Mouse (Mus musculus): ENCODE measurements around the gene Trak2.
"Not testable (repeated sequence)": the region's sequence is repeated elsewhere in the genome, so short reads cannot be mapped to it uniquely, and the experiment has no call there.

The Trak2 gene

DNA sequence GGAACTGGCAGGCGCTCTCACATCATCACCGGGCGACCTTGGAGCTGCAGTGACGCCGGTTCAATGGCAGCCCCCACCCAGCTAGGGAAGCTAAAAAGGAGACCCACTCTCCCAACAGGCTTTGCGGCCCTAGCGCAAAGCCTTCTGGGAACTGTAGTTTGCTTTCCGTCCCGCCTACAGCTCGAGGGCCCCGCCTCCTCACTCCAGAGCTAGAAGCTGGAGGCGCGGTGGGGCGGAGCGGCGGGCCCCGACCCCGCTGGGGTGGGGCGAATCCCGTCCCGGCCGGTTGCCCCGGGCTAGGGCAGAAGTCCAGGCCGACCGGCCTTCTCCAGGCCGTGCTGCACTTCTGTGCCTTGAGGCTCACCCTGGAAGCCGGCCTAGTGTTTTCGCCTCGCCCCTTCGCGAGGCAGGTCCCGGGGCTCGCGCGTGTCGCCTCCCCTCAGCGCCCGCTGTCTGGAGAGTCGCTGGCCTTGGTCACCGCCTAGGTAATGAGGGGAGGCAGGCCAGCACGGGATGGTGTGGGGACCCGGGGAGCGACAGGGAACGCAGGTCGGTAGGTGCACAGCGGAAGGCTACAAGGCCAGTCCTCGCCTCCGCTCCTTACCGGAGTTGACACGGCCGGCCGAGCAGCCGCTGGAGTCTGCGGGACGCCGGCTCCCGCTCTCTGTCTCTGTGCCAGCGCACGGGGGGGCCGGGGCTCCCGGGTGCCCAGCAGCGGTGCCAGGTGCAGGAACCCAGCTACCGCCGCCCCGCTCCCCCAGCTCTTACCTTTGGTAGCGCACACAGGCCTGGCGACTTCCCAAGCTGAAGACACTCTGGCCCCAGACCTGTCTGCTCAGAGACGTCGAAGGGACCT is at the start of gene Trak2, which contains the start of gene Stradb:
Gene Trak2, minus strand, starts transcription at position 65 of the 856 bp plus-strand sequence.
Gene Stradb, plus strand, starts transcription at position 157 of the 856 bp plus-strand sequence.
- DNase-seq (ENCODE audit: low spot score in 2 of 2): peak; percentile 91 to 96

DNA sequence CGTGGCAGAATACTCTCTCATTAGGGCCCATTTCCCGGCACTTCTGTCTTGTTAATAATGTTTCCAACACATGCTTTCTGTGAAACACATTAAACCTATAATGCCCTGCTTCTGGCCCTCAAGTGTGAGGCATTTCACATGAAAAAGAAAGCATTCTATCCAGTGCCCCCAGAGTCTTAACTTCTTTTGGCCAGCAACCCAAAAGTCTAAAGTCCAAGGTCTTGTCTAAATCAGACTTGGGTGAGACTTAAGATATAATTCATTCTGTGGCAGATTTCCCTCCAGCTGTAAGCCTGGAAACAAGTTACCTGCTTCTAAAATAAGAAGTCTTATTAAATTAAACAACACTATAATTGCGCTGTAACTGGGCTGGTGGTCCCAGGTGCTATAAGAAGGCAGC is 48.3 kb upstream of the Trak2 start:
- DNase-seq (ENCODE audit: low spot score in 2 of 2): no peak

DNA sequence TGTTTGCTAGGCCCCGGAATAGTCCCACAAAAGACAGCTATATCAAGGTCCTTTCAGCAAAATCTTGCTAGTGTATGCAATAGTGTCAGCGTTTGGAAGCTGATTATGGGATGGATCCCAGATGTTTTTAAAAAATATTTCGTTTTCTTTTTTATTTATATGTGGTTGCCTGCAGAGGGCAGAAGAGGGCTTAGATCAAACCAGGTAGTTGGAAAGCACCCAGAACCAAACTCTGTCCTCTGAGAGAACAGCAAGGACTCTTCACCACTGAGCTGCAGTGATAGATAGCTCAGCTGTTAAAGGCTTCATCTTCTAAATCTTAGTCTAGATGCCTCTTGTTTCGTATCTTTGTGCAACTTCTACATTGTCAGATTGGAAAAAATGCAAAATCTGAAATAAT is 36.0 kb upstream of the Trak2 start:
- no peak for DNase-seq (ENCODE audit: low spot score in 2 of 2)

GRCm38 (mm10) chr1:58995313-58995712 is 22.1 kb upstream of the Trak2 start:
- DNase-seq (ENCODE audit: low spot score in 2 of 2): no peak

DNA sequence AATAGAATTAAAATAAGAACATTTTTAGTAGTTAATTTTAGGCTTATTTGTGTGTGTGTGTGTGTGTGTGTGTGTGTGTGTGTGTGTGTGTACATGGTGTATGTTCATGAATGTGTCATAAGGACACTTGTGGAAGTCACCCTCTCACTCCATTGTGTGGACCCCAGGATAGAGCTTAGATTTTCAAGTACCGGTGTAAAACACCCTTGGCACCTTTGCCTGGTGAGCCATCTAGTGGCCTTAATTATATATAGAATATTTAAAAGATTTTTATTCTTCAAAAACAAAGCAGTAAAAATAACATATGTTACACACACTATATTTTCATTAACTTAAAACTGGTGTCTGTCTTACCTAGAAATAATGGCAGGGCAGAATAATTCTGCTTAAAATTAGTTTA is 20.5 kb upstream of the Trak2 start:
- no peak for DNase-seq (ENCODE audit: low spot score in 2 of 2)

DNA sequence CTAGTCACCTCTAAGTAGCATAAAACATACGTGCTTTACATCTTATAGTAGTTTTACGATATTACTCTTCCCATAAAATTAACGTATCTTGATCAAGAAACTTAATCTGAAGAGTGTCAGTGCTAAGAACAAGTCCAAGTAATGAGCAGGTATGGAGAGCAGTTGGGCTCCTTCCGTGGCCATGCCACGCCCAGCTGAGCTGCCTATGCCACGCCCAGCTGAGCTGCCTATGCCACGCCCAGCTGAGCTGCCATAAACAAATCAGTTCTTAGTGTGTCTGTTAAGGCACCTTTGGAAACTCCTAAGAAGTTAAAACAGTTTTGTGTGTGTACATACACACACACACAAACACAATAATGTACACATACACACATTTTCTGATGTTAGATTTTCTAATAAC is 19.9 kb upstream of the Trak2 start:
- no peak for DNase-seq (ENCODE audit: low spot score in 2 of 2)

GRCm38 (mm10) chr1:58984586-58984985 is 11.4 kb upstream of the Trak2 start:
- DNase-seq (ENCODE audit: low spot score in 2 of 2): no peak

GRCm38 (mm10) chr1:58982276-58982675 is 9.0 kb upstream of the Trak2 start:
- DNase-seq (ENCODE audit: low spot score in 2 of 2): no peak

DNA sequence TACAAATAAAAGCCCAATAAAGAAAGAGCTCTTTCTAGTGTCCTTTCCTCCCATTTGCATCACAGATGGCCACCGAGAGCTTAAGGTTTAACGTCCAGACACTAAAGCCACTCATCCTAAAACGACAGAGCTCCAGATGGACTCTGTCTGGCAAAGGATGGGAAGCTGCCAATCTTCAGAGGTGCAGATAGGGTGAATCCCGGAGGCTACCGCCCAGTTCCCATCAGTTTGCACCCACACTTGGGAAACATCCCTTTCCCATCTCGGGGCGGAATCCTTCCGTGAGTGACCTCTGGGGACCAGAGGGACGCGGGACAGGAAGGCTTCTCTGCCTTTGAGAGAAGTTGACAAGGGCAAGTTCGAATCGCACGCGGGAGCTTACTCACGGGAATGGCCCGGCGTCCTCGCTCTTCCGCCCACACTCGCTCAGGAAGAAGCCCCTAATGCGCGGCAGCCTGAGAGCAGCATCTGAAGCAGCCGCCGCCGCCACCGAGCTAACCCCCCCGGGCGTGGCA is 322 bp downstream of the Trak2 start:
- DNase-seq (ENCODE audit: low spot score in 2 of 2): no peak

DNA sequence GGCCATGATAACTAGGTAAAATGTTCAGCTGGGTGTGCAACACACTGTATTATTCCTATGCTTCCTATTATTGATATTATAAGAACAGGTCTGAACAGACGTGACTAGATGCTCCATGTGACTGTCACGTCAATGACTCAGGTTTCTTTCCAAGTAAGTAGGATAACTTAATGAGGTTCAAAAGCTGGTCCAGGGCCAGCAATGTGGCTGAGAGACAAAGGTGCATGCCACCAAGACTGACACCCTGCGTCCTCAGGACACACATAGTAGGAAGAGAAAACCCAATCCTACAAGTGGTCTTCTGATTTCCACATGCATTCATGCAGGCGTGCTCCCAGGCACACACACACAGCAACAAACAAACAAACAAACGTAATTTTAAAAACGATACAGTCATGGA is 2.1 kb downstream of the Trak2 start:
- no peak for DNase-seq (ENCODE audit: low spot score in 2 of 2)

- no peak for DNase-seq (ENCODE audit: low spot score in 2 of 2)
Measured at GRCm38 (mm10) chr1:58970054-58970453, 3.2 kb downstream of the Trak2 start.

DNA sequence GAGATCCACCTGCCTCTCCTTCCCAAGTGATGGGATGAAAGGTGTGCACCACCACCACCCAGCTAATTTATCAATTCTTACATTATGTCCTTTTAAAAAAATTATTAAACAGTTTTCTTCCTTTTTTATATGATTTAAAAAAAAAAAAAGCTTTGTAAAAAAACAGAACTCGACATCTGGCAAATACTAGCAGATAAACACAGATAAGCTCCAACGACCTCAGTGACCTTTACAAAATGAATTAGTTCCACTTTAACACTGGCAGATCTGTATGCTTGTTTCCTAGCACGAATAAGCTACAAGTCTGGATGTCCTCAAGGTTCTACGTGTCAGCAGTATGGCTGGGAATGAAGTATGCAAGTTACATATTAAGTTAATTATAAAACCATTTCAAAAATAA is 5.7 kb downstream of the Trak2 start:
- no peak for DNase-seq (ENCODE audit: low spot score in 2 of 2)

- no peak for DNase-seq (ENCODE audit: low spot score in 2 of 2)
Measured at GRCm38 (mm10) chr1:58962865-58963264, 10.4 kb downstream of the Trak2 start.

DNA sequence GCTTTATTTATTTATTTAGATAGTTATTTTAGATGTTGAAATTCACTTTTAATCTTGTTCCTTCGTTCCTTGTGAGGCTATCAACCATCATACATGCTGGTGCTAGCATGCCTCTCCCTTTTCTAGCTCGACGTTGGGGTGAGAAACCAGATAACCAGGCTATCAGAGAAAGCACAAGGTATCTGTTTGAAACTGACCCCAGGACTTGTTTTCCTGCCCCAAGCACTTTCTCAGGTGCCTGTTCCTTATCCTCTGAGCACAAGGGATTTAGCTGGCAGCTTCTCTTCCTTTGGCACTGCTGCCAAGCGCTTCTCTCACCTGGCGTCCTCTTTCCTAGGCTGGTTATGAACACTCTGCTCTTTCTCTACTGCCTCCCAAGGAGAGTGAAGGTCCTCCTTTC is 10.8 kb downstream of the Trak2 start:
- DNase-seq (ENCODE audit: low spot score in 2 of 2): no peak

GRCm38 (mm10) chr1:58961152-58961893 is 11.9 kb downstream of the Trak2 start:
- no peak for DNase-seq (ENCODE audit: low spot score in 2 of 2)

- DNase-seq (ENCODE audit: low spot score in 2 of 2): no peak
Measured at GRCm38 (mm10) chr1:58959682-58960081, 13.5 kb downstream of the Trak2 start.

- DNase-seq (ENCODE audit: low spot score in 2 of 2): not testable (repeated sequence)
Measured at GRCm38 (mm10) chr1:58958789-58959526, 14.3 kb downstream of the Trak2 start.

DNA sequence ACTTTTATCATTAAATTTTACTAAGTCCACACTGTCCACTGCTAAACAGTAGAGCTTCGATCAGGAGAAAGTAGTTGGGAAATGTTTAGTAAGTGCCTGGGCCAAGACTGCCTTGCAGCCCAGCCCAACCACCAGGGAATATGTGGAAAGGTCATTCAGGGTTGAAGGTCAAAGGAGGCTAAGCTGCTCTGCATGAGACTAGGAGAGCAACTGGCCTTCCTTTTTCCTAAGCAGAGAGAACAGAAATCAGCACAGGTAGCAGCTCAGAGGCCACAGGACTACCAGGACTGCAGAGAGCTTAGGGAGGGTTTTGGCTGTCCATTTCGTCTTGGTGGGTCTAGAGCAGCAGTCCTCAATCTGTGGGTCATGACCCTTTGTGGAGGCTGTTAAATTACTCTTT is 15.3 kb downstream of the Trak2 start:
- no peak for DNase-seq (ENCODE audit: low spot score in 2 of 2)

GRCm38 (mm10) chr1:58956229-58956628 is 17.0 kb downstream of the Trak2 start:
- no peak for DNase-seq (ENCODE audit: low spot score in 2 of 2)

GRCm38 (mm10) chr1:58955716-58956115 is 17.5 kb downstream of the Trak2 start:
- no peak for DNase-seq (ENCODE audit: low spot score in 2 of 2)

DNA sequence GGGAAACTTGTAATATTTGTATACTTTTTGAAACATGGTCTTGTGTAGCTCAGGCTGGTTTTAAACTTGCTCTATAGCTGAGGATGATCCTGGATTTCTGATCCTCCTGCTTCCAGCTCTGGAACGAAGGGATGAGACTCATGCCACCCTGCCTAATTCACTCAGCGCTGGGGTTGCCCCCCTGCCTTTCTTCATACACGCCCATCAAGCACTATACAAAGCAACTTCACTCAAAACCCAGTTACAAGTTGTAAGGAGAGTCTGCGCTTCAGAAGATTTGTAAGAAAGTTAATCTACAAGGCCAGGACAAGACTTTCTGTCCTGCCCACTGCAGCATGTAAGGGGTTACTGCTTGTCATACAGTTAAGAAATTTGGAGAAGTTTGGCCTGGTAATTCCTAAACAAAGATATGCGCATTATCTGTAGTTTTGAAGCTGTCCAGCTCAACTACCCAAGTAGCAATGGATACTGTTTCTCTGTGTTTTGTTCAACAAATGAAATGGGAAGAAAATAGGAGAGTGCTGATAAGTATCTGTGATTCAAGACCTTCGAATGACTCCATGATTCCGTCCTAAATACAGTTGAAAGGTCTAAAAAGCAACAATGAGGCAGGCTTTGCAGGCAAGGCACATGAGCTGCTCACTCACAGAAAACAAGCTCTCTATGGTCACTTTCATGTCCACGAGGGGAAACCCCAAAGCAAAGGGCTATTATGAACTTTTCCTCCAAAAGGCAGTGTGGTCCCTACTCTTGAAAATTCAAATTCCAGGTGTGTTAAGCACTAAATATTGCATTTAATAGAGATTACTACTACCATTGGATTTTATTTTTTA is 18.4 kb downstream of the Trak2 start:
- DNase-seq (ENCODE audit: low spot score in 2 of 2): no peak

All from left cerebral cortex, adult 9 months (tissue).